Mouse (Mus musculus): Measurements from ENCODE around the gene Atg101. TPM values are rescaled to one million over a fixed set of nuclear protein-coding genes. Genes with fewer than 3 reads are reported as not detected.

Atg101 gene
- total and polyA plus RNA-seq, 2 experiments from 2014 or later: 52.3 to 75.3 TPM

- Histone ChIP-seq H3K27me3 (ENCODE audit: insufficient read depth, low read length) (no peaks in the 10 kb centered on the region), H3K9me3 (ENCODE audit: low read length) (no peaks in the 10 kb centered on the region), H3K4me1 (ENCODE audit: insufficient read depth, low read length) (no peaks in the 10 kb centered on the region), H3K4me2 (ENCODE audit: low read depth, low read length) (no peak overlapping the region), H3K4me3 (ENCODE audit: low read length) (no peak overlapping the region), H3K27ac (no peak overlapping the region), H3K36me3 (ENCODE audit: insufficient read depth, low read length) (no peaks in the 10 kb centered on the region), H3K9ac (replicated peaks; ENCODE audit: low read length) (no peak overlapping the region)
- 87% methylated on average over 4 of the region's 4 CpGs for WGBS
- TF ChIP-seq CTCF (IDR thresholded peaks at IDR 0.05; ENCODE audit: low read depth): no peak
- DNase-seq (ENCODE audit: low spot score) (no peak), ATAC-seq (no peak)
Observed at GRCm38 (mm10) chr15:101331090-101331489, 47.0 kb downstream of the Atg101 start.

- WGBS: 65% methylated on average over 4 of the region's 4 CpGs
- no peak for TF ChIP-seq CTCF (IDR thresholded peaks at IDR 0.05; ENCODE audit: low read depth)
- no peaks in the 10 kb centered on the region for H3K4me1 ChIP-seq (ENCODE audit: insufficient read depth, low read length)
Observed at GRCm38 (mm10) chr15:101332370-101332769, 48.3 kb downstream of the Atg101 start.

GRCm38 (mm10) chr15:101333165-101333564 lies 49.1 kb downstream of the Atg101 start:
- Histone ChIP-seq H3K27ac (no peak overlapping the region), H3K9me3 (ENCODE audit: low read length) (no peaks in the 10 kb centered on the region), H3K27me3 (ENCODE audit: insufficient read depth, low read length) (no peaks in the 10 kb centered on the region), H3K9ac (replicated peaks; ENCODE audit: low read length) (no peak overlapping the region), H3K36me3 (ENCODE audit: insufficient read depth, low read length) (no peaks in the 10 kb centered on the region), H3K4me1 (ENCODE audit: insufficient read depth, low read length) (no peaks in the 10 kb centered on the region), H3K4me2 (ENCODE audit: low read depth, low read length) (no peak overlapping the region), H3K4me3 (ENCODE audit: low read length) (no peak overlapping the region)
- no peak for ATAC-seq
- 56% methylated on average over 1 of the region's 1 CpGs for WGBS
- no peak for TF ChIP-seq CTCF (IDR thresholded peaks at IDR 0.05; ENCODE audit: low read depth)
- no peak for DNase-seq (ENCODE audit: low spot score)

More at GRCm38 (mm10) chr15:101332370-101332769, 48.3 kb downstream of the Atg101 start:
- Histone ChIP-seq H3K27ac (no peak overlapping the region), H3K9me3 (ENCODE audit: low read length) (no peaks in the 10 kb centered on the region), H3K4me3 (ENCODE audit: low read length) (no peak overlapping the region), H3K27me3 (ENCODE audit: insufficient read depth, low read length) (no peaks in the 10 kb centered on the region), H3K36me3 (ENCODE audit: insufficient read depth, low read length) (no peaks in the 10 kb centered on the region), H3K4me2 (ENCODE audit: low read depth, low read length) (no peak overlapping the region), H3K9ac (replicated peaks; ENCODE audit: low read length) (no peak overlapping the region)
- ATAC-seq: no peak
- DNase-seq (ENCODE audit: low spot score): no peak

- no peak overlapping the region for H3K4me3 ChIP-seq (ENCODE audit: low read length)
- no peak for ATAC-seq
- DNase-seq (ENCODE audit: low spot score): no peak
- no peak overlapping the region for H3K27ac ChIP-seq
- no peak overlapping the region for H3K4me2 ChIP-seq (ENCODE audit: low read depth, low read length)
- no peaks in the 10 kb centered on the region for H3K36me3 ChIP-seq (ENCODE audit: insufficient read depth, low read length)
- H3K9me3 ChIP-seq (ENCODE audit: low read length): no peaks in the 10 kb centered on the region
- no peak for TF ChIP-seq CTCF (IDR thresholded peaks at IDR 0.05; ENCODE audit: low read depth)
- no peaks in the 10 kb centered on the region for H3K27me3 ChIP-seq (ENCODE audit: insufficient read depth, low read length)
- H3K9ac ChIP-seq (replicated peaks; ENCODE audit: low read length): no peak overlapping the region
- H3K4me1 ChIP-seq (ENCODE audit: insufficient read depth, low read length): no peaks in the 10 kb centered on the region
- WGBS: 67% methylated on average over 4 of the region's 4 CpGs
Observed at GRCm38 (mm10) chr15:101333648-101334047, 49.6 kb downstream of the Atg101 start.

GRCm38 (mm10) chr15:101336474-101337174 lies 52.6 kb downstream of the Atg101 start:
- H3K36me3 ChIP-seq (ENCODE audit: insufficient read depth, low read length): no peaks in the 10 kb centered on the region
- WGBS: 47% methylated on average over 24 of the region's 24 CpGs
- no peak overlapping the region for H3K4me2 ChIP-seq (ENCODE audit: low read depth, low read length)

GRCm38 (mm10) chr15:101338359-101338758 lies 54.3 kb downstream of the Atg101 start:
- no peak for DNase-seq (ENCODE audit: low spot score)
- H3K27me3 ChIP-seq (ENCODE audit: insufficient read depth, low read length): no peaks in the 10 kb centered on the region
- H3K27ac ChIP-seq: no peak overlapping the region
- no peak for TF ChIP-seq CTCF (IDR thresholded peaks at IDR 0.05; ENCODE audit: low read depth)
- 65% methylated on average over 4 of the region's 4 CpGs for WGBS
- no peak overlapping the region for H3K9ac ChIP-seq (replicated peaks; ENCODE audit: low read length)
- ATAC-seq: no peak
- no peaks in the 10 kb centered on the region for H3K9me3 ChIP-seq (ENCODE audit: low read length)
- H3K36me3 ChIP-seq (ENCODE audit: insufficient read depth, low read length): no peaks in the 10 kb centered on the region
- no peak overlapping the region for H3K4me2 ChIP-seq (ENCODE audit: low read depth, low read length)
- no peaks in the 10 kb centered on the region for H3K4me1 ChIP-seq (ENCODE audit: insufficient read depth, low read length)
- no peak overlapping the region for H3K4me3 ChIP-seq (ENCODE audit: low read length)

More at GRCm38 (mm10) chr15:101336474-101337174, 52.6 kb downstream of the Atg101 start:
- Histone ChIP-seq H3K27me3 (ENCODE audit: insufficient read depth, low read length) (no peaks in the 10 kb centered on the region), H3K4me1 (ENCODE audit: insufficient read depth, low read length) (no peaks in the 10 kb centered on the region), H3K27ac (no peak overlapping the region), H3K9ac (replicated peaks; ENCODE audit: low read length) (no peak overlapping the region), H3K9me3 (ENCODE audit: low read length) (no peaks in the 10 kb centered on the region), H3K4me3 (ENCODE audit: low read length) (no peak overlapping the region)
- DNase-seq (ENCODE audit: low spot score) (no peak), ATAC-seq (no peak)
- TF ChIP-seq CTCF (IDR thresholded peaks at IDR 0.05; ENCODE audit: low read depth): no peak

- Histone ChIP-seq H3K9me3 (ENCODE audit: low read length) (no peaks in the 10 kb centered on the region), H3K4me2 (ENCODE audit: low read depth, low read length) (no peak overlapping the region), H3K36me3 (ENCODE audit: insufficient read depth, low read length) (no peaks in the 10 kb centered on the region), H3K4me1 (ENCODE audit: insufficient read depth, low read length) (no peaks in the 10 kb centered on the region), H3K4me3 (ENCODE audit: low read length) (no peak overlapping the region), H3K9ac (replicated peaks; ENCODE audit: low read length) (no peak overlapping the region), H3K27me3 (ENCODE audit: insufficient read depth, low read length) (no peaks in the 10 kb centered on the region), H3K27ac (no peak overlapping the region)
- ATAC-seq (peak; percentile 94), DNase-seq (ENCODE audit: low spot score) (peak; percentile 94)
- peak; percentile 98 for TF ChIP-seq CTCF (IDR thresholded peaks at IDR 0.05; ENCODE audit: low read depth)
- 0% methylated on average over 2 of the region's 2 CpGs for WGBS
Observed at GRCm38 (mm10) chr15:101339537-101339936, 55.5 kb downstream of the Atg101 start.

Other genes with a start within 250 kb of the Atg101 start
- gene Gm47841, start 236.9 kb upstream of the Atg101 start, total RNA-seq (2014; rRNA removed): not detected in 2 replicates
- gene Gm47841, start 236.9 kb upstream of the Atg101 start, polyA plus RNA-seq (2015; fragmentation: Nextera tagmentation; extraction: Ambion mirVana): not detected in 2 replicates
- gene Fignl2, start 205.7 kb upstream of the Atg101 start, total RNA-seq (2014; rRNA removed): 2.3 and 4.0 TPM in 2 replicates
- gene Fignl2, start 205.7 kb upstream of the Atg101 start, polyA plus RNA-seq (2015; fragmentation: Nextera tagmentation; extraction: Ambion mirVana): 0.10 and 0.11 TPM in 2 replicates
- gene Ankrd33, start 168.5 kb upstream of the Atg101 start, total RNA-seq (2014; rRNA removed): not detected in 2 replicates
- gene Ankrd33, start 168.5 kb upstream of the Atg101 start, polyA plus RNA-seq (2015; fragmentation: Nextera tagmentation; extraction: Ambion mirVana): not detected in 2 replicates
- 16.8 and 21.6 TPM in 2 replicates for gene Acvrl1, start 155.8 kb upstream of the Atg101 start, total RNA-seq (2014; rRNA removed)
- gene Acvrl1, start 155.8 kb upstream of the Atg101 start, polyA plus RNA-seq (2015; fragmentation: Nextera tagmentation; extraction: Ambion mirVana): 7.0 and 7.3 TPM in 2 replicates
- 74.5 and 86.2 TPM in 2 replicates for gene Acvr1b, start 110.2 kb upstream of the Atg101 start, total RNA-seq (2014; rRNA removed)
- gene Acvr1b, start 110.2 kb upstream of the Atg101 start, polyA plus RNA-seq (2015; fragmentation: Nextera tagmentation; extraction: Ambion mirVana): 14.0 and 14.6 TPM in 2 replicates
- 6.7 and 8.7 TPM in 2 replicates for gene Grasp, start 60.1 kb upstream of the Atg101 start, total RNA-seq (2014; rRNA removed)
- 1.5 and 1.6 TPM in 2 replicates for gene Grasp, start 60.1 kb upstream of the Atg101 start, polyA plus RNA-seq (2015; fragmentation: Nextera tagmentation; extraction: Ambion mirVana)
- 9.3 and 10.3 TPM in 2 replicates for gene Nr4a1, start 30.0 kb upstream of the Atg101 start, total RNA-seq (2014; rRNA removed)
- 5.3 and 6.5 TPM in 2 replicates for gene Nr4a1, start 30.0 kb upstream of the Atg101 start, polyA plus RNA-seq (2015; fragmentation: Nextera tagmentation; extraction: Ambion mirVana)
- gene 6030408B16Rik, start 8.9 kb downstream of the Atg101 start, total RNA-seq (2014; rRNA removed): not detected in 2 replicates
- 0.15 and 0.30 TPM in 2 replicates for gene 6030408B16Rik, start 8.9 kb downstream of the Atg101 start, polyA plus RNA-seq (2015; fragmentation: Nextera tagmentation; extraction: Ambion mirVana)
- 0.43 and 1.2 TPM in 2 replicates for gene Krt80, start 85.9 kb downstream of the Atg101 start, total RNA-seq (2014; rRNA removed)
- 0.30 and 0.33 TPM in 2 replicates for gene Krt80, start 85.9 kb downstream of the Atg101 start, polyA plus RNA-seq (2015; fragmentation: Nextera tagmentation; extraction: Ambion mirVana)
- 0.40 and 0.73 TPM in 2 replicates for gene Krt7, start 126.8 kb downstream of the Atg101 start, total RNA-seq (2014; rRNA removed)
- gene Krt7, start 126.8 kb downstream of the Atg101 start, polyA plus RNA-seq (2015; fragmentation: Nextera tagmentation; extraction: Ambion mirVana): 0.84 and 0.95 TPM in 2 replicates
- gene Krt87, start 154.5 kb downstream of the Atg101 start, total RNA-seq (2014; rRNA removed): 0.75 and 1.5 TPM in 2 replicates
- gene Krt87, start 154.5 kb downstream of the Atg101 start, polyA plus RNA-seq (2015; fragmentation: Nextera tagmentation; extraction: Ambion mirVana): 0.69 and 0.96 TPM in 2 replicates
- not detected in 2 replicates for gene Krt88, start 163.5 kb downstream of the Atg101 start, total RNA-seq (2014; rRNA removed)
- gene Krt88, start 163.5 kb downstream of the Atg101 start, polyA plus RNA-seq (2015; fragmentation: Nextera tagmentation; extraction: Ambion mirVana): 0.16 TPM in 1 of 2 replicates, not detected in the other
- not detected in 2 replicates for gene Krt81, start 179.5 kb downstream of the Atg101 start, total RNA-seq (2014; rRNA removed)
- gene Krt81, start 179.5 kb downstream of the Atg101 start, polyA plus RNA-seq (2015; fragmentation: Nextera tagmentation; extraction: Ambion mirVana): 0.09 TPM in 1 of 2 replicates, not detected in the other
- gene Krt86, start 189.2 kb downstream of the Atg101 start, total RNA-seq (2014; rRNA removed): 0.05 TPM in 1 of 2 replicates, not detected in the other
- 0.26 and 0.34 TPM in 2 replicates for gene Krt86, start 189.2 kb downstream of the Atg101 start, polyA plus RNA-seq (2015; fragmentation: Nextera tagmentation; extraction: Ambion mirVana)
- not detected in 2 replicates for gene Krt83, start 207.2 kb downstream of the Atg101 start, total RNA-seq (2014; rRNA removed)
- not detected in 2 replicates for gene Krt83, start 207.2 kb downstream of the Atg101 start, polyA plus RNA-seq (2015; fragmentation: Nextera tagmentation; extraction: Ambion mirVana)
- gene Gm49425, start 233.0 kb downstream of the Atg101 start, total RNA-seq (2014; rRNA removed): not detected in 2 replicates
- not detected in 2 replicates for gene Gm49425, start 233.0 kb downstream of the Atg101 start, polyA plus RNA-seq (2015; fragmentation: Nextera tagmentation; extraction: Ambion mirVana)
- not detected in 2 replicates for gene Krt84, start 248.5 kb downstream of the Atg101 start, total RNA-seq (2014; rRNA removed)
- not detected in 2 replicates for gene Krt84, start 248.5 kb downstream of the Atg101 start, polyA plus RNA-seq (2015; fragmentation: Nextera tagmentation; extraction: Ambion mirVana)

Measured in hindbrain, postnatal 0 days (tissue).